Mouse (Mus musculus) retina, postnatal 1 day (tissue): ENCODE data around the gene Vmn2r98.
"Not testable (repeated sequence)": the region's sequence is repeated elsewhere in the genome, so short reads cannot be mapped to it uniquely, and the experiment has no call there.

Source experiments
- DNase-seq: peaks from one replicate; pipeline ENCODE4 v3.0.0-alpha.2; 2012

Vmn2r98 gene

GRCm38 (mm10) chr17:19053160-19053559 lies at the start of gene Vmn2r98:
Vmn2r98 (plus strand) TSS chr17:19053460.
- not testable (repeated sequence) for DNase-seq

- DNase-seq = not testable (repeated sequence)
Measured at GRCm38 (mm10) chr17:19031441-19031840, 21.8 kb upstream of the Vmn2r98 start.

GRCm38 (mm10) chr17:19031962-19032361 lies 21.3 kb upstream of the Vmn2r98 start:
- DNase-seq = no peak

DNA sequence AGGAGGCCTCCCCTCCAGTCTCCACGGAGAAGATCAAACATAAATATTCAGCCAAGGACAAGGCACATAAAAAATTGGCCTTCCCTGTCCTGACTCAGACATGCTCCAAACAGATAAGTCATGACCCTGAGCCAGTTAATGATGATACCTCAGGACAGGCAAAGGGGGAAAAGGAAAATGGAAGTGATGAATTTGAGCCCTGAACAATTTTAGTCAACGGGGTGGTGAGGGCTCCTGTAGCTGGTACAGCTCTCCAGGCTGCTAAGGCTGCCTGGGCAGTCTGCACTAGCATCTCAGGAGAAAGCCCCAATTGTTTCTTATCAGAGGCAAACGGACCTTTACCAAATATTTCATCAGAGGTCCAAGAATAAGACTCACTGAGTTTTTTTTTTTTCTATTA lies 20.5 kb upstream of the Vmn2r98 start:
- no peak for DNase-seq
